Mouse (Mus musculus) heart, postnatal 0 days (tissue): Measurements from ENCODE around the gene Csf2. TPM values are rescaled to one million over a fixed set of nuclear protein-coding genes. Genes with fewer than 3 reads are reported as not detected.

Source experiments
- ATAC-seq: fragments of 200-750 bp; cut with Nextera tagmentation; 2 replicates; pipeline ENCODE4 v1.8.0; 2017; ENCODE audit warnings: low read depth, moderate number of reproducible peaks, moderate library complexity; ENCODE audit not compliant: insufficient read depth
- DNase-seq: peaks from one replicate; pipeline ENCODE4 v3.0.0-alpha.2; 2016; ENCODE audit warnings: low spot score
- H3K27ac ChIP-seq: fragments of 300-500 bp; sonication (generic); 2 replicates; pipeline ENCODE4 v1.5.1; 2014; ENCODE audit warnings: low read depth, mild to moderate bottlenecking
- H3K27me3 ChIP-seq: fragments of 300-500 bp; sonication (generic); 2 replicates; pipeline ENCODE4 v1.6.1; 2014; ENCODE audit warnings: low read length, mixed read lengths; ENCODE audit not compliant: control insufficient read depth, insufficient read depth
- H3K36me3 ChIP-seq: fragments of 300-500 bp; sonication (generic); replicated peaks from 2 replicates; pipeline ENCODE4 v1.6.1; 2014; ENCODE audit warnings: low read length, mixed read lengths; ENCODE audit not compliant: control insufficient read depth, insufficient read depth
- H3K4me1 ChIP-seq: fragments of 300-500 bp; sonication (generic); 2 replicates; pipeline ENCODE4 v1.6.1; 2014; ENCODE audit warnings: antibody characterized with exemption; ENCODE audit not compliant: control insufficient read depth, insufficient read depth
- H3K4me2 ChIP-seq: fragments of 300-500 bp; sonication (generic); 2 replicates; pipeline ENCODE4 v1.6.1; 2014; ENCODE audit warnings: low read depth, mild to moderate bottlenecking, low read length, moderate library complexity
- H3K4me3 ChIP-seq: fragments of 300-500 bp; sonication (generic); 2 replicates; pipeline ENCODE4 v1.5.1; 2014; ENCODE audit warnings: low read depth, low read length
- H3K9ac ChIP-seq: fragments of 300-500 bp; sonication (generic); replicated peaks from 2 replicates; pipeline ENCODE4 v1.6.1; 2014; ENCODE audit warnings: low read depth, low read length, mixed read lengths
- H3K9me3 ChIP-seq: fragments of 300-500 bp; sonication (generic); replicated peaks from 2 replicates; pipeline ENCODE4 v1.6.1; 2016; ENCODE audit warnings: low read length; ENCODE audit not compliant: control insufficient read depth
- CTCF ChIP-seq: IDR thresholded peaks from 2 replicates; pipeline ENCODE4 v1.5.1; 2016; ENCODE audit warnings: antibody characterized with exemption, control low read depth, low read depth
- EP300 ChIP-seq: IDR thresholded peaks from 2 replicates; pipeline ENCODE4 v1.6.1; 2016; ENCODE audit warnings: antibody characterized with exemption, low read depth
- WGBS: fragments of 180-500 bp; shearing (Covaris S2); extraction: QIAGEN DNeasy Blood & Tissue Kit; methylation state at CpG from one replicate; pipeline ENCODE4 v1.1.7; 2014; 5-methylcytosine and 5-hydroxymethylcytosine counted together
- polyA plus RNA-seq: library from polyadenylated mRNA; unstranded; fragments of >200 nt; fragmentation: Nextera tagmentation; extraction: Ambion mirVana; gene quantifications from 2 replicates; pipeline ENCODE4 v1.2.1, GENCODE M21; 2015
- total RNA-seq: library from RNA; depleted of rRNA; stranded (reverse); fragments of >200 nt; gene quantifications from 2 replicates; pipeline ENCODE4 v1.2.3, GENCODE M21; 2014; ENCODE audit warnings: low replicate concordance; rRNA removed

Gene Csf2
- total and polyA plus RNA-seq, 2 experiments from 2014 or later, result not detected

GRCm38 (mm10) chr11:54205366-54205765 lies 44.1 kb downstream of the Csf2 start:
- DNase-seq, result no peak
- Histone ChIP-seq H3K9me3 (no peaks in the 10 kb centered on the region), H3K4me2 (no peak overlapping the region), H3K36me3 (no peaks in the 10 kb centered on the region), H3K4me3 (no peak overlapping the region), H3K27ac (no peak overlapping the region), H3K4me1 (no peaks in the 10 kb centered on the region), H3K9ac (no peak overlapping the region), H3K27me3 (no peaks in the 10 kb centered on the region)
- TF ChIP-seq EP300 (no peak), CTCF (no peak)
- 72% methylated on average over 6 of the region's 6 CpGs for WGBS
- ATAC-seq, result no peak

- no peak for TF ChIP-seq CTCF
- TF ChIP-seq EP300, result no peak
- H3K36me3 ChIP-seq, result no peaks in the 10 kb centered on the region
- H3K27ac ChIP-seq, result no peak overlapping the region
- H3K9me3 ChIP-seq, result no peaks in the 10 kb centered on the region
- no peak overlapping the region for H3K4me3 ChIP-seq
- ATAC-seq (no peak), DNase-seq (no peak)
- no peaks in the 10 kb centered on the region for H3K4me1 ChIP-seq
- H3K4me2 ChIP-seq, result no peak overlapping the region
- 84% methylated on average over 2 of the region's 2 CpGs for WGBS
- H3K27me3 ChIP-seq, result no peaks in the 10 kb centered on the region
- H3K9ac ChIP-seq, result no peak overlapping the region
These were observed 44.7 kb downstream of the Csf2 start for GRCm38 (mm10) chr11:54204781-54205180.

GRCm38 (mm10) chr11:54203162-54203561 lies 46.3 kb downstream of the Csf2 start:
- ATAC-seq (no peak), DNase-seq (no peak)
- Histone ChIP-seq H3K27me3 (no peaks in the 10 kb centered on the region), H3K27ac (no peak overlapping the region), H3K9me3 (no peaks in the 10 kb centered on the region), H3K36me3 (no peaks in the 10 kb centered on the region), H3K4me3 (no peak overlapping the region), H3K4me2 (no peak overlapping the region), H3K4me1 (no peaks in the 10 kb centered on the region), H3K9ac (no peak overlapping the region)
- 77% methylated on average over 2 of the region's 2 CpGs for WGBS
- TF ChIP-seq EP300 (no peak), CTCF (peak; percentile 19; the same call in 1 of the 2 replicates)

GRCm38 (mm10) chr11:54201881-54202685 lies 47.4 kb downstream of the Csf2 start:
- TF ChIP-seq EP300, result no peak
- no peak for TF ChIP-seq CTCF
- 69% methylated on average over 3 of the region's 3 CpGs for WGBS

GRCm38 (mm10) chr11:54201287-54201773 lies 48.1 kb downstream of the Csf2 start:
- TF ChIP-seq CTCF (no peak), EP300 (no peak)
- Histone ChIP-seq H3K9ac (no peak overlapping the region), H3K27ac (no peak overlapping the region), H3K4me1 (no peaks in the 10 kb centered on the region), H3K4me2 (no peak overlapping the region), H3K36me3 (no peaks in the 10 kb centered on the region), H3K4me3 (no peak overlapping the region), H3K27me3 (no peaks in the 10 kb centered on the region), H3K9me3 (no peaks in the 10 kb centered on the region)
- no peak for ATAC-seq
- WGBS, result 39% methylated on average over 5 of the region's 5 CpGs
- DNase-seq, result no peak

More at GRCm38 (mm10) chr11:54201881-54202685, 47.4 kb downstream of the Csf2 start:
- no peak for ATAC-seq
- H3K9ac ChIP-seq, result no peak overlapping the region
- H3K9me3 ChIP-seq, result no peaks in the 10 kb centered on the region
- no peak overlapping the region for H3K4me2 ChIP-seq
- DNase-seq, result no peak
- no peak overlapping the region for H3K27ac ChIP-seq
- no peaks in the 10 kb centered on the region for H3K27me3 ChIP-seq
- H3K4me1 ChIP-seq, result no peaks in the 10 kb centered on the region
- H3K36me3 ChIP-seq, result no peaks in the 10 kb centered on the region
- H3K4me3 ChIP-seq, result no peak overlapping the region

Other genes with a start within 250 kb of the Csf2 start
- gene Slc22a4, start 221.6 kb downstream of the Csf2 start, total RNA-seq, result 2.1 TPM in 2 replicates
- 0.70 and 0.96 TPM in 2 replicates for gene Slc22a4, start 221.6 kb downstream of the Csf2 start, polyA plus RNA-seq
- gene Pdlim4, start 180.7 kb downstream of the Csf2 start, total RNA-seq, result 14.2 and 29.3 TPM in 2 replicates
- 23.6 and 26.6 TPM in 2 replicates for gene Pdlim4, start 180.7 kb downstream of the Csf2 start, polyA plus RNA-seq
- gene P4ha2, start 149.6 kb downstream of the Csf2 start, total RNA-seq, result 49.0 and 67.2 TPM in 2 replicates
- 18.9 and 19.8 TPM in 2 replicates for gene P4ha2, start 149.6 kb downstream of the Csf2 start, polyA plus RNA-seq
- not detected in 2 replicates for gene Il3, start 17.6 kb upstream of the Csf2 start, total RNA-seq
- gene Il3, start 17.6 kb upstream of the Csf2 start, polyA plus RNA-seq, result not detected in 2 replicates
- 0.04 and 0.97 TPM in 2 replicates for gene Acsl6, start 54.1 kb upstream of the Csf2 start, total RNA-seq
- 0.32 and 0.51 TPM in 2 replicates for gene Acsl6, start 54.1 kb upstream of the Csf2 start, polyA plus RNA-seq
- not detected in 2 replicates for gene Meikin, start 121.0 kb upstream of the Csf2 start, total RNA-seq
- gene Meikin, start 121.0 kb upstream of the Csf2 start, polyA plus RNA-seq, result not detected in 2 replicates
- 22.8 and 27.2 TPM in 2 replicates for gene Fnip1, start 188.5 kb upstream of the Csf2 start, total RNA-seq
- gene Fnip1, start 188.5 kb upstream of the Csf2 start, polyA plus RNA-seq, result 8.0 and 8.8 TPM in 2 replicates